In genomic region chr13:107959891-107960290, GRCm38 (mm10) we compare ENCODE assay signal across 24 mouse cellular contexts.
"Had no signal": no experiment of that assay in that cellular context is flagged by ENCODE, and none has a peak within 500 bp of the region (broad histone marks: within the 10 kb centered on the region; RNA-seq: fewer than 3 reads in every experiment).

No protein-coding gene starts in this region.

- ATAC-seq: forebrain, embryonic 13.5 days; forebrain, embryonic 14.5 days; forebrain, embryonic 15.5 days; forebrain, embryonic 16.5 days; forebrain, postnatal 0 days had no signal

- H3K36me3 ChIP-seq: embryonic facial prominence, embryonic 10.5 days; embryonic facial prominence, embryonic 12.5 days; embryonic facial prominence, embryonic 13.5 days; embryonic facial prominence, embryonic 15.5 days; forebrain, embryonic 10.5 days; forebrain, embryonic 12.5 days; forebrain, embryonic 15.5 days had no signal

- H3K9me3 ChIP-seq: embryonic facial prominence, embryonic 10.5 days; embryonic facial prominence, embryonic 12.5 days; embryonic facial prominence, embryonic 13.5 days; embryonic facial prominence, embryonic 15.5 days; forebrain, embryonic 10.5 days; forebrain, embryonic 12.5 days; forebrain, embryonic 13.5 days; forebrain, embryonic 15.5 days had no signal

- DNase-seq: cerebellum, adult 8-10 months; cerebellum, adult 9-10 months; cerebellum, adult 9-11 months; cerebellum, postnatal 25 days; cerebellum, postnatal 36 days; embryo, embryonic 11 days; forebrain, postnatal 0 days; gastrocnemius, adult 2 months; gastrocnemius, postnatal 10 days; gastrocnemius, postnatal 14 days; gastrocnemius, postnatal 25 days; gastrocnemius, postnatal 36 days had no signal

- H3K27ac ChIP-seq: embryonic facial prominence, embryonic 10.5 days; embryonic facial prominence, embryonic 12.5 days; embryonic facial prominence, embryonic 13.5 days; embryonic facial prominence, embryonic 15.5 days; forebrain, embryonic 10.5 days; forebrain, embryonic 12.5 days; forebrain, embryonic 13.5 days; forebrain, embryonic 15.5 days; gastrocnemius, adult 2 months; heart, adult 2 months had no signal

- H3K27me3 ChIP-seq: embryonic facial prominence, embryonic 12.5 days; embryonic facial prominence, embryonic 15.5 days; forebrain, embryonic 13.5 days; forebrain, embryonic 15.5 days had no signal

- H3K4me3 ChIP-seq: embryonic facial prominence, embryonic 10.5 days; embryonic facial prominence, embryonic 12.5 days; embryonic facial prominence, embryonic 13.5 days; embryonic facial prominence, embryonic 15.5 days; erythroblast, embryonic 14.5 days; forebrain, embryonic 10.5 days; forebrain, embryonic 12.5 days; forebrain, embryonic 13.5 days; forebrain, embryonic 15.5 days; gastrocnemius, adult 2 months; heart, adult 2 months had no signal

- H3K9ac ChIP-seq: embryonic facial prominence, embryonic 12.5 days; embryonic facial prominence, embryonic 13.5 days; embryonic facial prominence, embryonic 15.5 days; forebrain, embryonic 12.5 days; forebrain, embryonic 13.5 days; forebrain, embryonic 15.5 days; forebrain, postnatal 0 days had no signal

- H3K4me2 ChIP-seq: embryonic facial prominence, embryonic 12.5 days; embryonic facial prominence, embryonic 13.5 days; embryonic facial prominence, embryonic 15.5 days; forebrain, embryonic 12.5 days; forebrain, embryonic 13.5 days; forebrain, embryonic 15.5 days had no signal
